Mouse (Mus musculus) erythroblast, embryonic 14.5 days (primary cell): ENCODE data around the gene Dcaf1. TPM values are rescaled to one million over a fixed set of nuclear protein-coding genes. Genes with fewer than 3 reads are reported as not detected.
A peak's percentile ranks its signal among the peaks of the same experiment; 100 is the strongest.

Source experiments
- H3K27me3 ChIP-seq: 2 replicates; pipeline ENCODE4 v1.6.1; 2012; ENCODE audit warnings: inconsistent platforms; ENCODE audit not compliant: control insufficient read depth
- H3K36me3 ChIP-seq: 2 replicates; pipeline ENCODE4 v1.6.1; 2012; ENCODE audit warnings: mild to moderate bottlenecking, inconsistent platforms; ENCODE audit not compliant: control insufficient read depth
- H3K4me1 ChIP-seq: 2 replicates; pipeline ENCODE4 v1.6.1; 2012; ENCODE audit warnings: inconsistent platforms; ENCODE audit not compliant: control insufficient read depth
- H3K4me3 ChIP-seq: replicated peaks from 2 replicates; pipeline ENCODE3; 2012; ENCODE audit warnings: moderate library complexity, mild to moderate bottlenecking, inconsistent platforms
- H3K9me3 ChIP-seq: 2 replicates; pipeline ENCODE4 v1.6.1; 2012; ENCODE audit warnings: low read length, inconsistent platforms, mixed read lengths; ENCODE audit not compliant: control insufficient read depth
- GATA1 ChIP-seq: IDR thresholded peaks from 2 replicates; pipeline ENCODE4 v1.6.1; 2012; ENCODE audit warnings: low read length, inconsistent platforms, mixed read lengths
- TAL1 ChIP-seq: IDR thresholded peaks from 3 replicates; pipeline ENCODE4 v1.6.1; 2012; ENCODE audit warnings: low read length, inconsistent platforms, mixed read lengths
- polyA plus RNA-seq: library from polyadenylated mRNA; stranded (reverse); fragments of >175 nt; gene quantifications from 2 replicates; pipeline ENCODE4 v1.2.3, GENCODE M21; 2012

Dcaf1 gene
- polyA plus RNA-seq, 1 experiment: 1.3 TPM

GRCm38 (mm10) chr9:106884996-106885900, 63.6 kb downstream of the Dcaf1 start:
- no peaks in the 10 kb centered on the region for H3K27me3 ChIP-seq
- TF ChIP-seq TAL1: no peak
- no peak for TF ChIP-seq GATA1
- peaks cover 66% of the 10 kb centered on the region for H3K4me1 ChIP-seq
- peak overlapping the region; percentile 97 for H3K4me3 ChIP-seq
- H3K9me3 ChIP-seq: 0 out of 2 replicates have a peak, but pooled peaks cover 2% of the 10 kb centered on the region
- H3K36me3 ChIP-seq: peaks cover 85% of the 10 kb centered on the region

- H3K27me3 ChIP-seq: no peaks in the 10 kb centered on the region
- TF ChIP-seq TAL1 (no peak), GATA1 (no peak)
- H3K9me3 ChIP-seq: 0 out of 2 replicates have a peak, but pooled peaks cover 2% of the 10 kb centered on the region
- H3K36me3 ChIP-seq: peaks cover 83% of the 10 kb centered on the region
- peaks cover 74% of the 10 kb centered on the region for H3K4me1 ChIP-seq
- peak overlapping the region; percentile 97 for H3K4me3 ChIP-seq
Measured at GRCm38 (mm10) chr9:106885901-106886731, 64.4 kb downstream of the Dcaf1 start.

- no peak for TF ChIP-seq TAL1
- peak; percentile 38 for TF ChIP-seq GATA1
- Histone ChIP-seq H3K4me1 (peaks cover 71% of the 10 kb centered on the region), H3K4me3 (peak within 1 kb of the TSS; percentile 97), H3K36me3 (peaks cover 73% of the 10 kb centered on the region), H3K9me3 (0 out of 2 replicates have a peak, but pooled peaks cover 2% of the 10 kb centered on the region), H3K27me3 (no peaks in the 10 kb centered on the region)
Measured at GRCm38 (mm10) chr9:106886828-106887702, 65.4 kb downstream of the Dcaf1 start, which contains the start of gene Rbm15b. TSS of gene Rbm15b (minus strand) at chr9:106887428.

- TF ChIP-seq TAL1: no peak
- TF ChIP-seq GATA1: no peak
- Histone ChIP-seq H3K9me3 (0 out of 2 replicates have a peak, but pooled peaks cover 2% of the 10 kb centered on the region), H3K4me1 (peaks cover 73% of the 10 kb centered on the region), H3K27me3 (no peaks in the 10 kb centered on the region), H3K36me3 (peaks cover 61% of the 10 kb centered on the region), H3K4me3 (peak overlapping the region; percentile 48)
Measured at GRCm38 (mm10) chr9:106888346-106888745, 66.7 kb downstream of the Dcaf1 start.

GRCm38 (mm10) chr9:106889321-106889720, 67.6 kb downstream of the Dcaf1 start:
- H3K27me3 ChIP-seq: no peaks in the 10 kb centered on the region
- peaks cover 68% of the 10 kb centered on the region for H3K4me1 ChIP-seq
- peak overlapping the region; percentile 0 for H3K4me3 ChIP-seq
- peaks cover 52% of the 10 kb centered on the region for H3K36me3 ChIP-seq
- 0 out of 2 replicates have a peak, but pooled peaks cover 2% of the 10 kb centered on the region for H3K9me3 ChIP-seq
- no peak for TF ChIP-seq TAL1
- no peak for TF ChIP-seq GATA1

- Histone ChIP-seq H3K4me1 (peaks cover 54% of the 10 kb centered on the region), H3K36me3 (peaks cover 39% of the 10 kb centered on the region), H3K4me3 (peak overlapping the region; percentile 95), H3K27me3 (no peaks in the 10 kb centered on the region), H3K9me3 (no peaks in the 10 kb centered on the region)
- no peak for TF ChIP-seq TAL1
- TF ChIP-seq GATA1: no peak
Measured at GRCm38 (mm10) chr9:106890496-106891240, 69.0 kb downstream of the Dcaf1 start.

GRCm38 (mm10) chr9:106891341-106891741, 69.7 kb downstream of the Dcaf1 start:
- peaks cover 51% of the 10 kb centered on the region for H3K4me1 ChIP-seq
- TF ChIP-seq TAL1: no peak
- no peak for TF ChIP-seq GATA1
- peaks cover 36% of the 10 kb centered on the region for H3K36me3 ChIP-seq

More at GRCm38 (mm10) chr9:106891341-106891741, 69.7 kb downstream of the Dcaf1 start:
- no peaks in the 10 kb centered on the region for H3K9me3 ChIP-seq
- H3K27me3 ChIP-seq: no peaks in the 10 kb centered on the region
- H3K4me3 ChIP-seq: peak overlapping the region; percentile 95
